Mouse (Mus musculus): Measurements from ENCODE around the gene Stk33. TPM values are rescaled to one million over a fixed set of nuclear protein-coding genes. Genes with fewer than 3 reads are reported as not detected.

Gene Stk33
- polyA plus RNA-seq (2014; fragmentation: Nextera tagmentation; extraction: Ambion mirVana), result 0.61 TPM in 1 of 2 replicates, not detected in the other

- ATAC-seq (ENCODE audit: insufficient read depth), result peak; percentile 83
- TF ChIP-seq CTCF (IDR thresholded peaks at IDR 0.05; ENCODE audit: low read depth), result no peak
- peak within 1 kb of the TSS; percentile 47 for H3K4me3 ChIP-seq (ENCODE audit: low read depth, low read length)
- peak; percentile 65 for DNase-seq
- H3K36me3 ChIP-seq (ENCODE audit: insufficient read depth), result no peaks in the 10 kb centered on the region
- peak within 1 kb of the TSS; percentile 92 for H3K4me2 ChIP-seq
- peaks cover 28% of the 10 kb centered on the region for H3K27me3 ChIP-seq (ENCODE audit: insufficient read depth, low read length)
- H3K4me1 ChIP-seq (ENCODE audit: insufficient read depth), result 0 out of 2 replicates have a peak, but pooled peaks cover 2% of the 10 kb centered on the region
- H3K9ac ChIP-seq, result peak within 1 kb of the TSS; percentile 53
- 1% methylated on average over 62 of the region's 62 CpGs for WGBS
- no peaks in the 10 kb centered on the region for H3K9me3 ChIP-seq (ENCODE audit: low read depth, low read length)
- no peak within 1 kb of the TSS for H3K27ac ChIP-seq (ENCODE audit: low read depth)
Measured at GRCm38 (mm10) chr7:109438781-109439591, at the start of gene Stk33. Gene Stk33, minus strand, starts transcription at chr7:109439081.

GRCm38 (mm10) chr7:109484221-109484620 is 45.3 kb upstream of the Stk33 start:
- 61% methylated on average over 5 of the region's 5 CpGs for WGBS
- DNase-seq (no peak), ATAC-seq (ENCODE audit: insufficient read depth) (no peak)
- Histone ChIP-seq H3K9ac (no peak overlapping the region), H3K4me2 (no peak overlapping the region), H3K4me3 (ENCODE audit: low read depth, low read length) (no peak overlapping the region), H3K27ac (ENCODE audit: low read depth) (no peak overlapping the region), H3K27me3 (ENCODE audit: insufficient read depth, low read length) (no peaks in the 10 kb centered on the region), H3K9me3 (ENCODE audit: low read depth, low read length) (no peaks in the 10 kb centered on the region), H3K36me3 (ENCODE audit: insufficient read depth) (no peaks in the 10 kb centered on the region), H3K4me1 (ENCODE audit: insufficient read depth) (no peaks in the 10 kb centered on the region)
- TF ChIP-seq CTCF (IDR thresholded peaks at IDR 0.05; ENCODE audit: low read depth), result no peak

- Histone ChIP-seq H3K36me3 (ENCODE audit: insufficient read depth) (no peaks in the 10 kb centered on the region), H3K27me3 (ENCODE audit: insufficient read depth, low read length) (no peaks in the 10 kb centered on the region), H3K4me2 (no peak overlapping the region), H3K9me3 (ENCODE audit: low read depth, low read length) (no peaks in the 10 kb centered on the region), H3K4me1 (ENCODE audit: insufficient read depth) (no peaks in the 10 kb centered on the region), H3K9ac (no peak overlapping the region), H3K4me3 (ENCODE audit: low read depth, low read length) (no peak overlapping the region), H3K27ac (ENCODE audit: low read depth) (no peak overlapping the region)
- ATAC-seq (ENCODE audit: insufficient read depth) (peak; percentile 60; the same call in 1 of the 2 replicates), DNase-seq (peak; percentile 47)
- TF ChIP-seq CTCF (IDR thresholded peaks at IDR 0.05; ENCODE audit: low read depth), result peak; percentile 37
- WGBS, result 20% methylated on average over 7 of the region's 7 CpGs
Measured at GRCm38 (mm10) chr7:109480765-109481197, 41.9 kb upstream of the Stk33 start.

GRCm38 (mm10) chr7:109477926-109478325 is 39.0 kb upstream of the Stk33 start:
- no peaks in the 10 kb centered on the region for H3K9me3 ChIP-seq (ENCODE audit: low read depth, low read length)
- DNase-seq (no peak), ATAC-seq (ENCODE audit: insufficient read depth) (no peak)
- no peak for TF ChIP-seq CTCF (IDR thresholded peaks at IDR 0.05; ENCODE audit: low read depth)
- no peaks in the 10 kb centered on the region for H3K36me3 ChIP-seq (ENCODE audit: insufficient read depth)
- no peak overlapping the region for H3K4me3 ChIP-seq (ENCODE audit: low read depth, low read length)
- H3K4me1 ChIP-seq (ENCODE audit: insufficient read depth), result no peaks in the 10 kb centered on the region
- H3K4me2 ChIP-seq, result no peak overlapping the region
- H3K9ac ChIP-seq, result no peak overlapping the region
- H3K27ac ChIP-seq (ENCODE audit: low read depth), result no peak overlapping the region
- WGBS, result 53% methylated on average over 3 of the region's 3 CpGs
- H3K27me3 ChIP-seq (ENCODE audit: insufficient read depth, low read length), result no peaks in the 10 kb centered on the region

- Histone ChIP-seq H3K4me2 (no peak overlapping the region), H3K9ac (no peak overlapping the region), H3K4me3 (ENCODE audit: low read depth, low read length) (no peak overlapping the region), H3K27me3 (ENCODE audit: insufficient read depth, low read length) (no peaks in the 10 kb centered on the region), H3K36me3 (ENCODE audit: insufficient read depth) (no peaks in the 10 kb centered on the region), H3K27ac (ENCODE audit: low read depth) (no peak overlapping the region), H3K9me3 (ENCODE audit: low read depth, low read length) (no peaks in the 10 kb centered on the region), H3K4me1 (ENCODE audit: insufficient read depth) (0 out of 2 replicates have a peak, but pooled peaks cover 2% of the 10 kb centered on the region)
- no peak for TF ChIP-seq CTCF (IDR thresholded peaks at IDR 0.05; ENCODE audit: low read depth)
- ATAC-seq (ENCODE audit: insufficient read depth) (no peak), DNase-seq (no peak)
- 70% methylated on average over 4 of the region's 4 CpGs for WGBS
Measured at GRCm38 (mm10) chr7:109470700-109471099, 31.8 kb upstream of the Stk33 start.

GRCm38 (mm10) chr7:109468262-109468701 is 29.4 kb upstream of the Stk33 start:
- 45% methylated on average over 6 of the region's 6 CpGs for WGBS
- H3K36me3 ChIP-seq (ENCODE audit: insufficient read depth), result no peaks in the 10 kb centered on the region
- TF ChIP-seq CTCF (IDR thresholded peaks at IDR 0.05; ENCODE audit: low read depth), result no peak
- H3K27ac ChIP-seq (ENCODE audit: low read depth), result no peak overlapping the region
- no peak overlapping the region for H3K9ac ChIP-seq
- DNase-seq (no peak), ATAC-seq (ENCODE audit: insufficient read depth) (no peak)
- no peak overlapping the region for H3K4me3 ChIP-seq (ENCODE audit: low read depth, low read length)
- H3K4me1 ChIP-seq (ENCODE audit: insufficient read depth), result 0 out of 2 replicates have a peak, but pooled peaks cover 2% of the 10 kb centered on the region
- no peaks in the 10 kb centered on the region for H3K27me3 ChIP-seq (ENCODE audit: insufficient read depth, low read length)
- no peaks in the 10 kb centered on the region for H3K9me3 ChIP-seq (ENCODE audit: low read depth, low read length)
- no peak overlapping the region for H3K4me2 ChIP-seq

- 0 out of 2 replicates have a peak, but pooled peaks cover 2% of the 10 kb centered on the region for H3K4me1 ChIP-seq (ENCODE audit: insufficient read depth)
- H3K27ac ChIP-seq (ENCODE audit: low read depth), result no peak overlapping the region
- TF ChIP-seq CTCF (IDR thresholded peaks at IDR 0.05; ENCODE audit: low read depth), result no peak
- no peak overlapping the region for H3K4me3 ChIP-seq (ENCODE audit: low read depth, low read length)
- no peak for ATAC-seq (ENCODE audit: insufficient read depth)
- DNase-seq, result no peak
- 52% methylated on average over 2 of the region's 2 CpGs for WGBS
- no peaks in the 10 kb centered on the region for H3K27me3 ChIP-seq (ENCODE audit: insufficient read depth, low read length)
- H3K36me3 ChIP-seq (ENCODE audit: insufficient read depth), result no peaks in the 10 kb centered on the region
- H3K9ac ChIP-seq, result no peak overlapping the region
- no peaks in the 10 kb centered on the region for H3K9me3 ChIP-seq (ENCODE audit: low read depth, low read length)
- no peak overlapping the region for H3K4me2 ChIP-seq
Measured at GRCm38 (mm10) chr7:109467591-109467990, 28.7 kb upstream of the Stk33 start.
